Mouse (Mus musculus) heart, embryonic 12.5 days (tissue): ENCODE measurements around the gene Slc7a8. TPM values are rescaled to one million over a fixed set of nuclear protein-coding genes. Genes with fewer than 3 reads are reported as not detected.

Source experiments
- ATAC-seq: fragments of 200-750 bp; cut with Nextera tagmentation; 2 replicates; pipeline ENCODE4 v1.8.0; 2017; ENCODE audit warnings: moderate TSS enrichment, moderate library complexity; ENCODE audit not compliant: insufficient number of reproducible peaks, low FRiP score
- H3K27ac ChIP-seq: fragments of 300-500 bp; sonication (generic); 2 replicates; pipeline ENCODE4 v1.5.1; 2016; ENCODE audit warnings: mild to moderate bottlenecking, moderate library complexity; ENCODE audit not compliant: poor library complexity, severe bottlenecking
- H3K27me3 ChIP-seq: fragments of 300-500 bp; sonication (generic); replicated peaks from 2 replicates; pipeline ENCODE4 v1.6.1; 2016; ENCODE audit warnings: mild to moderate bottlenecking, moderate library complexity
- H3K36me3 ChIP-seq: fragments of 300-500 bp; sonication (generic); 2 replicates; pipeline ENCODE4 v1.6.1; 2016; ENCODE audit warnings: mild to moderate bottlenecking, moderate library complexity
- H3K4me1 ChIP-seq: fragments of 300-500 bp; sonication (generic); replicated peaks from 2 replicates; pipeline ENCODE4 v1.6.1; 2016; ENCODE audit warnings: mild to moderate bottlenecking
- H3K4me2 ChIP-seq: fragments of 300-500 bp; sonication (generic); 2 replicates; pipeline ENCODE4 v1.6.1; 2016; ENCODE audit warnings: mild to moderate bottlenecking, moderate library complexity
- H3K4me3 ChIP-seq: fragments of 300-500 bp; sonication (generic); 2 replicates; pipeline ENCODE4 v1.5.1; 2016; ENCODE audit warnings: mild to moderate bottlenecking
- H3K9ac ChIP-seq: fragments of 300-500 bp; sonication (generic); 2 replicates; pipeline ENCODE4 v1.6.1; 2016; ENCODE audit warnings: mild to moderate bottlenecking, moderate library complexity
- H3K9me3 ChIP-seq: fragments of 300-500 bp; sonication (generic); replicated peaks from 2 replicates; pipeline ENCODE4 v1.6.1; 2016; ENCODE audit warnings: mild to moderate bottlenecking, moderate library complexity
- WGBS: fragments of 180-500 bp; shearing (Covaris S2); methylation state at CpG from one replicate; pipeline ENCODE4 v1.1.7; 2016; 5-methylcytosine and 5-hydroxymethylcytosine counted together
- polyA plus RNA-seq: library from polyadenylated mRNA; unstranded; fragments of >200 nt; fragmentation: Nextera tagmentation; extraction: Ambion mirVana; gene quantifications from 2 replicates; pipeline ENCODE4 v1.2.1, GENCODE M21; 2016

Gene Slc7a8
- polyA plus RNA-seq, 1 experiment from 2014 or later = 4.4 TPM

DNA sequence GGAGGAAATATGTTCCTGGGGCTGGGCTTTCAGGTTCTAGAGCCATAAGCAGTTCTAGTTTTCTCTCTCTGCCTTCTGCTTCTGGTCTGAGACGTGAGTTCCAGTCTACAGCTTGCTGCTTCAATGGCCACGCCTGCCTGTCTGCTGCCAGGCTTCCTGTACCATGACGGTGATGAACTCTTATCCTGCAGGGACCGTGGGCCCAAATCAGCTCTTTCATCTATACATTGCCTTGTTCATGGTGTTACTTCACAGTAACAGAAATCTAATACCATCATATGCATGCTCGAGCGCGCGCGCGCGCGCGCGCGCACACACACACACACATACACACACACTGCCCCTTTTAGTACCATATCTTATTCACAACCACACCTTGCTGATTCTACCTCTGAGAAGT lies 15.0 kb upstream of the Slc7a8 start:
- Histone ChIP-seq H3K4me2 (no peak overlapping the region), H3K27ac (no peak overlapping the region), H3K27me3 (no peaks in the 10 kb centered on the region), H3K4me3 (no peak overlapping the region), H3K9me3 (no peaks in the 10 kb centered on the region), H3K9ac (no peak overlapping the region), H3K36me3 (no peaks in the 10 kb centered on the region), H3K4me1 (peaks cover 16% of the 10 kb centered on the region)
- ATAC-seq = no peak
- WGBS = 90% methylated on average over 15 of the region's 15 CpGs

DNA sequence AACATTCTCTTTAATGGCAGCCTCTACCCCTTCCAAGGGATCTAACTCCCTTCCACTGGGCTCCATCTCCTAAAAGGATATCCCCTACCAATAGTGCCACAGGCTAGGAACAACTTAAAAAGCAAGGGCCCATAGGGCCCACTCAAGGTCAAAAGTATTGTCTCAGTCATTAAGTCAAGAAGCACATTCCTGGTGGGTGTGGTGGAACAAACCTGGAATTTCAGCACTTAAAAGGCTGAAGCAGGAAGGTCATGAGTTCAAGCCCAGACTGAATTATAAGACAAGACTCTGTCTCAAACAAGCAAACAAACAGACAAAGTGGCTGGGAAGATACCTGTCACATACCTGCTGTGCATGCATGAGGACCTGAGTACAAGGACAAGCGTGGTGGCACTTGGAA lies 14.2 kb upstream of the Slc7a8 start:
- Histone ChIP-seq H3K9me3 (no peaks in the 10 kb centered on the region), H3K4me1 (peaks cover 14% of the 10 kb centered on the region), H3K27me3 (no peaks in the 10 kb centered on the region), H3K9ac (no peak overlapping the region), H3K4me2 (no peak overlapping the region), H3K36me3 (no peaks in the 10 kb centered on the region), H3K27ac (no peak overlapping the region), H3K4me3 (no peak overlapping the region)
- WGBS = 79% methylated on average over 1 of the region's 1 CpGs
- no peak for ATAC-seq

DNA sequence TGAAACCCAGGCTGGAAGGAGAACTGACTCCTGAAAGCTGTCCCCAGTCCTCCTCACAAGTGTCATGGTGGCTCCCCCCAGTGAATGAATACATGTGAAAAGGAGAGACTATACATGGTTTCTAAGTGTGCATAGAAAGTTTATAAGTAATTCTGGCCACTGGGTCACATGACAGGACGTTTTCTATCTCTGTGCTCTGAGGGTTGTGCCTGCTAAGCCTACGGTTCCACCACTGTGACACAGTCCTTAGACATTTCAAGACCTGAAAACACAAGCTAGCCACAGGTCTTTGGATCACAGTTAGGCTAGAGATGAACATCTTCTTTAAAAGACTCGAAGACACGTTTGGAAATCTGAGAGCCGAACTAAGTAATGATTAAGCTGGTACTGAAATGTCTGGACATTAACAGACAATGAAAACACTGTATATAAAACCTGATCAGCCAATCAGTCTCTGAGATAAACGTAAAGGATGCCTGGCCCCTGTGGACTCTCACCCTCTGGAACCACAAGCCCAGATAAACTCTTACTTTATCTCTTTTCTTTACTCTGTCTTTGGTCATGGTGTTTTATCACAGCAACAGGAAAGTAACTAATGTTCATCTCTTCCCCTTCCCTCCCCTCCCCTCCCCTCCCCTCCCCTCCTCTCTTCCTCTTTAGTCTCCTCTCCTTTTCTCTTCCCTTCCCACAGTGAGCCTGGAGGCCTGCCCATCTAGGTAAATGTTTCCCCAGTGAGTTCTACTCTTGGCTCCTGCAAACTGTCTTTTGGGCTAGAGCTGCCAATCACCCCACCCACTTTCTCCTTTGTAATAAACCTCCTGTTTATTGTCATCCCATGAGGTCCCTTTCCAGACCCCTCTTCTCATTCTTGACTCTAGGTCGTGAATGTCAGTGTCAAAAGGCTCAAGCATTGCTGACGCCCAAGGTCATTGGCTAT lies 12.4 kb upstream of the Slc7a8 start:
- peaks cover 6% of the 10 kb centered on the region; the same call in 1 of the 2 replicates for H3K4me1 ChIP-seq
- no peak overlapping the region for H3K4me2 ChIP-seq
- no peak for ATAC-seq
- H3K36me3 ChIP-seq = no peaks in the 10 kb centered on the region
- no peak overlapping the region for H3K27ac ChIP-seq
- 67% methylated on average over 8 of the region's 8 CpGs for WGBS
- H3K9me3 ChIP-seq = no peaks in the 10 kb centered on the region
- no peaks in the 10 kb centered on the region for H3K27me3 ChIP-seq
- no peak overlapping the region for H3K4me3 ChIP-seq
- H3K9ac ChIP-seq = no peak overlapping the region

DNA sequence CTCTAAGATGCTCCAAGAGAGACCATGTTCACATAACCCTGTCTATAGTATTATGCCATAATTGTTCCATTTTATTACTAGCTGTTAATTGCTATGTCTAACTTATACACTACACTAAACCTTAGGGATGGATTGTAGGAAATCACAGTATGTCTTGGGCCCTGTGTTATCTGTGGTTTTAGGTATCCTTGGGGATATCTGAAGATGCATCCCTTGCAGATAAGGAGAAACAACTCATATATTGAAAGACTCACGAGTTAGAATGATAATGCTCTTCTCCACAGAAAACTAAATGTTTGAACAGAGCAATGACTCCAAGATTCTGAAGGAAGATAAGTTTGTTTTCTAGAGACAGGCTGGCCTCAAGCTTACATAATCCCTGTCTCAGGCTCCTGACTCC lies 11.6 kb upstream of the Slc7a8 start:
- H3K4me3 ChIP-seq = no peak overlapping the region
- ATAC-seq = no peak
- H3K36me3 ChIP-seq = no peaks in the 10 kb centered on the region
- H3K27ac ChIP-seq = no peak overlapping the region
- no peak overlapping the region for H3K9ac ChIP-seq
- 42% methylated on average over 1 of the region's 1 CpGs for WGBS
- H3K9me3 ChIP-seq = no peaks in the 10 kb centered on the region
- no peak overlapping the region for H3K4me2 ChIP-seq
- peaks cover 6% of the 10 kb centered on the region; the same call in 1 of the 2 replicates for H3K4me1 ChIP-seq
- H3K27me3 ChIP-seq = no peaks in the 10 kb centered on the region

DNA sequence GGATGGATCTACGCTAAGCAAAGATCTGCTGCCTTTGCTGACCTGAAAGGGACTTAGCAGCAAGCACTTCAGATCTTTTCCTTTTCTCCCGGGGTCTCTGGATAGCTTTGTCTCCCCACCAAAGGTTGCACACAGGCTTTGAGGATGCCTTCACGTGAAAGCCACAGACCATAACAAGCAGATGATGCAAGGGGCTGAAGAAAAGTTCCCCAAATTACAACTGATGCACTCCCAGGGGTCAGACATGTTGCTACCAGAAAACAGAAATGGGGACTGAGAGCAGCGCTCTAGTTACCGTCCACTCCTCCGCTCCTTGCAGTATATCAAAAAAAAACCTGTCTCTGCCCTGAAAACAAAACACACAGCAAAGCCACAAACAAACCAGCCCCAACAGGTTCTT lies 10.4 kb upstream of the Slc7a8 start:
- 79% methylated on average over 6 of the region's 6 CpGs for WGBS
- H3K36me3 ChIP-seq = no peaks in the 10 kb centered on the region
- H3K4me3 ChIP-seq = no peak overlapping the region
- H3K9me3 ChIP-seq = 0 out of 2 replicates have a peak, but pooled peaks cover 3% of the 10 kb centered on the region
- no peak for ATAC-seq
- H3K27ac ChIP-seq = no peak overlapping the region
- no peak overlapping the region for H3K9ac ChIP-seq
- H3K27me3 ChIP-seq = no peaks in the 10 kb centered on the region
- no peak overlapping the region for H3K4me2 ChIP-seq
- peaks cover 6% of the 10 kb centered on the region; the same call in 1 of the 2 replicates for H3K4me1 ChIP-seq

DNA sequence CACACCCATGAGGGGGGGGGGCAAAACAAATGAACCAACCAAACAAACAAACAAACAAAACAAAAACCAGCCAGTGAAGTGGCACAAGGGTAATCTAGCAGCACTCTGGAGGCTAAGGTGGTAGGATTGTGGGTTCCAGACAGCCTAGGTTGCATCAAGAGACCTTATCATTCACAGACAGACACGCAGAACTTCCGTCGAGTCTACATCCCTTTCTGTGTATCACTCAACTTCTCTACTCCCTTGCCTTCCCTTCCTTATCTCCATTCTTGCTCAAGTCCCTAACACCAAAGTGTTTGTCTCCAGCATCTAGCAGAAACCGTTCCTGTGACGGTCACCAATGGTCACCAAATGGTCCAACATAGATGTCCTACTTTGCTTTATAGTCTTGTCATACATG lies 6.5 kb upstream of the Slc7a8 start:
- WGBS = 85% methylated on average over 5 of the region's 5 CpGs
- Histone ChIP-seq H3K36me3 (no peaks in the 10 kb centered on the region), H3K4me1 (peaks cover 7% of the 10 kb centered on the region), H3K27me3 (no peaks in the 10 kb centered on the region), H3K4me2 (no peak overlapping the region), H3K4me3 (no peak overlapping the region), H3K9me3 (0 out of 2 replicates have a peak, but pooled peaks cover 3% of the 10 kb centered on the region), H3K9ac (no peak overlapping the region), H3K27ac (no peak overlapping the region)
- no peak for ATAC-seq

DNA sequence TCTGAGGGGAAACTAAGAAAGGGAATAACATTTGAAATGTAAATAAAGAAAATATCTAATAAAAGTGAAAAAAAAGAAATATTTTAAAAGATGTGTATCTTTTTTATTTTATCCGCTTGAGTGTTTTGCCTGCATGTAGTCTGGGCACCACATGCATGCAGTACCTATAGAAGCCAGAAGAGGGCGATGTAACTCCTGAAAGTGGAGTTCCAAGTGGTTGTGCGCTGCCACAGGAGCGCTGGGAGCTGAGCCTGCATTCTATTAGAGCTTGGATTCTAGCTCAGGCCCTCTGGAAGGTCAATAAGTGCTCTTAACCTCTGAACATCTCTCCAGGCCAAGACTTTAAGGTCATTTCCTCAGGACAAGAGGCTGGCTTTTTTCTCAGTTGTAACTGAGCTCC lies 5.5 kb upstream of the Slc7a8 start:
- no peak overlapping the region for H3K4me3 ChIP-seq
- no peaks in the 10 kb centered on the region for H3K36me3 ChIP-seq
- peaks cover 7% of the 10 kb centered on the region for H3K4me1 ChIP-seq
- H3K9me3 ChIP-seq = 0 out of 2 replicates have a peak, but pooled peaks cover 3% of the 10 kb centered on the region
- H3K4me2 ChIP-seq = no peak overlapping the region
- H3K27me3 ChIP-seq = no peaks in the 10 kb centered on the region
- H3K27ac ChIP-seq = no peak overlapping the region
- ATAC-seq = no peak
- H3K9ac ChIP-seq = no peak overlapping the region
- 57% methylated on average over 4 of the region's 4 CpGs for WGBS

DNA sequence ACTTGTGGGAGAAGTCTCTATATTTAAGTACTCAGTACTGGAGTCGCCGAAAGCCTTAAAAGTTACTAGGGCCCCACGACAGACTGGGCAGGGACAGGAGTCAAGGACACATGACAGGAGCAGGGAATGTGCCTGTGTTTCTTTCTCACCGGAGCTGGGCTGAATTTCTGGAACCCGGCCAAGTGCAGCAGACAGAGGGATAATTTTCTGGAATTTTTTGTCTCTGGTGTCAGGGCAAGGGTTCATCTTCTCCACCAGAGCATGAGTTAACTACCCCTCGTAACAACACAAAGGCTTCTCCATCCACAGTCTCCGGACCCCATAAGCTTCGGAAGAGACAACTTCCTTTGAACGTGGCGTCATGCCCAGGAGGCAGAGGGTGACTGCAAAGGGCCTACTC lies 4.7 kb upstream of the Slc7a8 start:
- ATAC-seq = 0 out of 2 replicates have a peak, but pooled peaks have one; percentile 61
- Histone ChIP-seq H3K9me3 (0 out of 2 replicates have a peak, but pooled peaks cover 3% of the 10 kb centered on the region), H3K9ac (no peak overlapping the region), H3K27ac (peak overlapping the region; percentile 86), H3K4me3 (no peak overlapping the region), H3K36me3 (no peaks in the 10 kb centered on the region), H3K4me2 (no peak overlapping the region), H3K4me1 (peaks cover 7% of the 10 kb centered on the region), H3K27me3 (no peaks in the 10 kb centered on the region)
- 35% methylated on average over 10 of the region's 10 CpGs for WGBS

DNA sequence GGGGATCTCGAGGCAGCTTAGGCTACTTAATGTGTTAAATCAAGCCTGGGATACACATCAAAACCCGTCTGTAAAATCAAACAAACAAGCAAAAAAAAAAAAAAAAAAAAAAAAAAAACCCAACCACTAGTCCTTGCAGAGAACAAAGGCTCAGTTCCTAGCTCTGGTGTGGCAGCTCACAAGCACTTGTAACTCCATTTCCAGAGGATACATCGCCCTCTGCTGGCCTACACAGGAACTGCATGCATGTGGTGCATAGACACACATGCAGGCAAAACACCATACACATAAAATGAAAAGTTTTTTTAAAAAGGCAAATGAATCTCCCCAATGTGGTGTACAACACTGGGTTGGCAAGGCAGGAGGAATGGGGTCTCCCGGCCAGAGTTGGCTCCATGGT lies 4.2 kb upstream of the Slc7a8 start:
- 54% methylated on average over 4 of the region's 4 CpGs for WGBS
- Histone ChIP-seq H3K4me1 (peaks cover 7% of the 10 kb centered on the region), H3K36me3 (no peaks in the 10 kb centered on the region), H3K9ac (no peak overlapping the region), H3K4me2 (no peak overlapping the region), H3K4me3 (no peak overlapping the region), H3K27ac (peak overlapping the region; percentile 86), H3K27me3 (no peaks in the 10 kb centered on the region), H3K9me3 (0 out of 2 replicates have a peak, but pooled peaks cover 3% of the 10 kb centered on the region)
- ATAC-seq = no peak

DNA sequence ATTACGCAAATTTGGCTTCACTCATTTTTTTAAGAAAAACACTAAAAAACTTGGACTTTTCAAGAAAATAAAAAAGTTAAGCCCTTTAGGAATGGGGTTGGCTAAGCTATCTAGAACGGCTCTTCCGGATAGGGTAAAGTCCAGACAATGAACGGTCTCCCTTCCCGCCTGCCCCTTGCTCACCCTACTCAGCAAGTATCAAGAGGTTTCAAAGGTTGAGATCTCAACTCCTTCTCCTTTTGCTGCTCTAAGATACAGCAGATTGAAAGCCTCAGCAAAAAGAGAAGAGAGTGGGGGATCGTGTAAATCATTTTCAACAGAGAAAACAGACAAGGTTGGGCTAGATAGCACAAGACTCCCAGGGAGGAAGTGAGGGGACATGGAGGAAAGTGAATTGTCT lies 1.2 kb upstream of the Slc7a8 start:
- 0 out of 2 replicates have a peak, but pooled peaks cover 3% of the 10 kb centered on the region for H3K9me3 ChIP-seq
- no peak overlapping the region for H3K4me2 ChIP-seq
- peaks cover 6% of the 10 kb centered on the region for H3K27me3 ChIP-seq
- H3K4me3 ChIP-seq = no peak overlapping the region
- no peaks in the 10 kb centered on the region for H3K36me3 ChIP-seq
- 83% methylated on average over 6 of the region's 6 CpGs for WGBS
- H3K27ac ChIP-seq = no peak overlapping the region
- no peak overlapping the region for H3K9ac ChIP-seq
- peaks cover 7% of the 10 kb centered on the region for H3K4me1 ChIP-seq
- no peak for ATAC-seq

DNA sequence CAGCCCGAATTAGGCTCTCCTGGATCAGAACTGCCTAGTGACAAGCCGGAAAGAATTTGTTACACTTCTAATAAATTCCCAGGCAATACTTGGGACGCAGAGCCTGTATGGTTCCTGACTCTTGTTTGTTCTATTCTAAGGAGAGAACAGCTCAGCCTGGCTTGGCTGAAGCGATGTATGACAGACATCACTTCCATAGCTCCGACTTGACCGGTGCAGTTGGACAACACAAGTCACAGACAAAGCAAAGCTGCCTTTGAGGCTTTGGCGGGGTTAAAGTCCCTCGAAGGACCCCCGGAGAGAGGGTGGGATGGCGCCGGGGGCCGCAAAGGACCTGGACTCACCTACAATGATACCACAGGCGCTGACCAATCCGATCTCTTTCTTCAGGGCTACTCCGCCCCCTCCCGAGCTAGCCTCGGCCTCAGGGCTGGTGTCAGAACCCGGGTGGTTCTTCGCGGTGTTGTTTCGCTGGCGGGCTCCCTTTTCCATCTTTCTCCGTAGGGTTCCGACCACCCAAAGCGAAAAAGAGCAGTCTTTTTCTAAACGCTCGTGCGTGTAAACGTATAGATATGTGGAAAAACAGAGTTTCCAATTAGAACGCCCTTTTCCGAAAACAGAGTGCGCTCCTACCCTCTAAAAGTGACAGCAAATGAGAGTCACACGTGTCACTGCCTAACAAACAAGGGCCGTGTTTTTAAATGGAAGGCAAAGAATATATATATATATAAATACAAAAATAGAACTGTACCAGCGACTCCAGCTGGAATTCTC lies 723 bp downstream of the Slc7a8 start:
- Histone ChIP-seq H3K4me1 (peaks cover 2% of the 10 kb centered on the region), H3K9me3 (no peaks in the 10 kb centered on the region), H3K27ac (no peak overlapping the region), H3K27me3 (peaks cover 6% of the 10 kb centered on the region), H3K36me3 (no peaks in the 10 kb centered on the region), H3K4me2 (peak overlapping the region; percentile 87), H3K4me3 (peak overlapping the region; percentile 57), H3K9ac (peak overlapping the region; percentile 58)
- no peak for ATAC-seq
- 4% methylated on average over 35 of the region's 35 CpGs for WGBS
